18 mouse cellular contexts compared by ENCODE assay signal in the genomic region with DNA sequence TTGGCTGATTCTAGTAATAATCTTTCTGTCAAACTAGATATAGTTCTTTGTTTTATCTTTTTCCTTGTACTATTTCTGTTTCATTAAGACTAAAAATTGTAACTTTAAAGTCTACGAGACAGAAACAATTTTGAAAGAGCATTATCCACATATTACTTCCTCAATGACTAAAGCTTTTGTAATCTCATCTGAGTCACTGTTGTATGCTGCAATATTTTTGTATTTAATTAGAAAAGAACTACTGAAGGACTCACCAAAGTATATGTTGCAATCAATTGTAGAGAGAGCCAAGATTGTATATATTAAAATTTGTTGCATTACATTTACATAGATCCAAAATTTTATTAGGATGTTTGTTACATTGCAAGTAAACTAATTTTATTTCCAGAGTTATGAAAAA.
"Had no signal": no experiment of that assay in that cellular context is flagged by ENCODE, and none has a peak within 500 bp of the region (broad histone marks: within the 10 kb centered on the region; RNA-seq: fewer than 3 reads in every experiment).

No protein-coding gene starts in this region.

- H3K9me3 ChIP-seq: liver, embryonic 15.5 days; lung, embryonic 15.5 days; megakaryocyte, embryonic 14.5 days; midbrain, embryonic 13.5 days; midbrain, embryonic 15.5 days; neural tube, embryonic 12.5 days; stomach, embryonic 15.5 days had no signal

- ATAC-seq: liver, postnatal 0 days; midbrain, embryonic 13.5 days; midbrain, embryonic 15.5 days had no signal

- H3K27ac ChIP-seq: liver, embryonic 15.5 days; lung, embryonic 15.5 days; macrophage; midbrain, embryonic 13.5 days; midbrain, embryonic 15.5 days; neural tube, embryonic 12.5 days; stomach, embryonic 15.5 days; stomach, postnatal 0 days had no signal

- H3K36me3 ChIP-seq: liver, embryonic 15.5 days; lung, embryonic 15.5 days; midbrain, embryonic 13.5 days; midbrain, embryonic 15.5 days; neural tube, embryonic 12.5 days; stomach, embryonic 15.5 days had no signal

- H3K4me1 ChIP-seq: liver, embryonic 15.5 days; lung, embryonic 15.5 days; megakaryocyte, embryonic 14.5 days; midbrain, embryonic 13.5 days; midbrain, embryonic 15.5 days; neural tube, embryonic 12.5 days; stomach, embryonic 15.5 days had no signal

- H3K4me3 ChIP-seq: liver, embryonic 15.5 days; lung, embryonic 15.5 days; megakaryocyte, embryonic 14.5 days; midbrain, embryonic 13.5 days; midbrain, embryonic 15.5 days; neural tube, embryonic 12.5 days; stomach, embryonic 15.5 days had no signal

- H3K27me3 ChIP-seq: liver, embryonic 15.5 days; lung, embryonic 15.5 days; megakaryocyte, embryonic 14.5 days; midbrain, embryonic 13.5 days; midbrain, embryonic 15.5 days; neural tube, embryonic 12.5 days; stomach, embryonic 15.5 days had no signal

- H3K9ac ChIP-seq: liver, embryonic 15.5 days; liver, postnatal 0 days; lung, embryonic 15.5 days; midbrain, embryonic 13.5 days; midbrain, embryonic 15.5 days; neural tube, embryonic 12.5 days; stomach, embryonic 15.5 days had no signal

- DNase-seq: liver, postnatal 0 days; lung, adult 2 months; lung, postnatal 10 days; lung, postnatal 36 days; right cerebral cortex, postnatal 14 days; thymus, adult 2 months; thymus, postnatal 25 days; thymus, postnatal 4 days had no signal

- H3K4me2 ChIP-seq: liver, embryonic 15.5 days; lung, embryonic 15.5 days; midbrain, embryonic 11.5 days; midbrain, embryonic 13.5 days; midbrain, embryonic 15.5 days; neural tube, embryonic 12.5 days; stomach, embryonic 15.5 days had no signal
